Mouse (Mus musculus) layer of hippocampus, postnatal 10 days (tissue): Measurements from ENCODE around the gene Krr1. TPM values are rescaled to one million over a fixed set of nuclear protein-coding genes. Genes with fewer than 3 reads are reported as not detected.

Experiments
- DNase-seq, 2 experiments: peaks; one replicate each; pipeline ENCODE4 v3.0.0; 2021; ENCODE audit warnings: low spot score in 2 of 2
- long read RNA-seq: library from polyadenylated mRNA; stranded (forward); transcript quantifications from one replicate; pipeline ENCODE4 v2.0.0, GENCODE M21; 2023
- total RNA-seq, 2 experiments: library from RNA; stranded (reverse); gene quantifications; 2 replicates each; pipeline ENCODE4 v1.2.3; 2021

Krr1 gene
- total RNA-seq: 10 to 100 TPM; 31.7 to 33.4 TPM
- long read RNA-seq, full-length matches to known transcripts: 28 of 33 reads
- long read RNA-seq, partial matches to known transcripts: 1 of 33 reads
- long read RNA-seq, other reads (novel, unspliced or antisense): 4 of 33 reads

DNA sequence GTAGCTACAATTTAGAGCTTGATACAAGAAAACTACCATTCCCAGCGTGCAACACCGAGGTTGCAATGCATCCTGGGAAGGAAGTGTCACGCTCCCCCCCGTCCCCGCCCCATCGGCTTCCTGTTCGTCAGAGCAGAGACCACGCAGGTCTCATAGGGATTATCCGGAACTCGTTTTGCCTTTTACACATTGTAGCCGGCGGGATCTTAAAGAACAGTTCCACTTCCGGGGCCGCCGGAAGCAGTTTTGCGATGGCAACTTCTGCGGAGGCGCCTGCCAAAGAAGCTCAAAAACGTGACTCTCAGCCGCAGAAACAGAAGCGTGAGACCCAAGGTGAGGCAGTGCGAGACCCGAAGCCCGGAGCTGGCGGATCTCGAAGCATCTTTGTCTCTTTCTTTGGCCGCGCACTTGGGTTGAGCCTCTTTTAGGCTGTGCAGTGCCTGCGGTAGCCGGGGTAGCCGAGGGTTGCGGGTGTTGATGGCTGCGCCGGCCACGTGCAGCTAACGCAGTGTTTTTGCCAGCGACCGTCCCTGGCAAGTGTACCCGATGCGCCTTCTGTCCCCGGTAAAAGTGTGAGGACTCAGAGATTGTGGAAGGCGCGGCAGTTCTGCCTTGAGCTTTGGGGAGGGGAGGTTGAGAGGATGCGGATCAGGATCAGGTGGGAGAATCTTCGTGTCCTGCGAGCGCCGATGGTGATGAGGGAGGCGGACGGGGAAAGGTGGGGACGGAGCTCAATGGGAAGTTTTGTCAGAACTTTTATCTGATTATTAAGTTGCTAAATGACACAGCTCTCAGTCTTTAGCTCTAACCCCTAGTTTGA is at the start of gene Krr1:
TSS of gene Krr1 (plus strand) at position 123 of the 820 bp plus-strand sequence.
- peak; percentile 88 to 89 for DNase-seq

- no peak for DNase-seq
Observed at GRCm38 (mm10) chr10:111923503-111924135, 48.8 kb upstream of the Krr1 start.

GRCm38 (mm10) chr10:111924141-111924540 is 48.3 kb upstream of the Krr1 start:
- no peak for DNase-seq

- DNase-seq: no peak
Observed at GRCm38 (mm10) chr10:111924716-111925488, 47.6 kb upstream of the Krr1 start.

GRCm38 (mm10) chr10:111925489-111925860 is 47.0 kb upstream of the Krr1 start:
- DNase-seq: peak; percentile 95

GRCm38 (mm10) chr10:111932621-111933345 is 39.7 kb upstream of the Krr1 start:
- no peak for DNase-seq

DNA sequence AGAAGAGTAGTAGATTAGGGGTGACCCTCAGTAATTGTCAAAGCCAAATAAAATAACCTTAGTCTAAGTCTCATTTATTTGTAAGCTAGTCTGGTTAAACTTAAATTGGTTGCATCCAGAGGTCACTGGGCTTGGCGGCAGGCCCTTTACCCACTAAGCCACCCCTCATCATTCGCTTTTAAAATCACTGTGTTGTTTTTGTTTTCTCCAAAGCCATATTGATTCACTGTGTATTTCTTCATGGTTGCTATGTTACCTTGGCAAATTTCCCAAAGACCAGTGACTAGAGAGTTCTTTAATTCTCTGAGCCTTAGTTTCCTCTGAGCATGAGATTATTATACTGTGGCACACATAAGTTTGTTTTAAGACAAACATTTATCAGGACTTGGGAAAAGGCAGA is 37.3 kb upstream of the Krr1 start:
- no peak for DNase-seq

GRCm38 (mm10) chr10:111936021-111936420 is 36.4 kb upstream of the Krr1 start:
- DNase-seq: no peak

- peak in 1 of 2 experiments; percentile 33 for DNase-seq
Observed at GRCm38 (mm10) chr10:111936491-111937145, 35.8 kb upstream of the Krr1 start.

- DNase-seq: no peak
Observed at GRCm38 (mm10) chr10:111937146-111937534, 35.3 kb upstream of the Krr1 start.

DNA sequence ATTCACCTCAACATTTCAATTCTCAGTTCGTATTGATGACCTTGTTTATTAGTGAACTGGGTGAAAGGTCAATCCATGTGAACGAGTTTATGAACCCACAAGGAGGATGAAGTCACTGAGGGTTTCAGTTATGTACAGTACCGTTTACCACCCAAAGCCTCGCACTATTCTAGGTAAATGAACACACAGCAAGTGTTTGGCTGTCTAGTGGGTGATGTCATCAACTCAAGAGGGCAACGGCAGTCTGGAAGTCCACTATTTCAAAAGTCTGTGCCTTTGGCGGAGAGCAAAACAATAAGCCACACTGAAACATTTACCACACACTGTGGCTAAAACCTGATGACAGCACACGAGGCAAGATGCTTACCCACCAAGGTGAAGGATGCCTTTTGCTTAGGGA is 29.4 kb upstream of the Krr1 start:
- DNase-seq: no peak

DNA sequence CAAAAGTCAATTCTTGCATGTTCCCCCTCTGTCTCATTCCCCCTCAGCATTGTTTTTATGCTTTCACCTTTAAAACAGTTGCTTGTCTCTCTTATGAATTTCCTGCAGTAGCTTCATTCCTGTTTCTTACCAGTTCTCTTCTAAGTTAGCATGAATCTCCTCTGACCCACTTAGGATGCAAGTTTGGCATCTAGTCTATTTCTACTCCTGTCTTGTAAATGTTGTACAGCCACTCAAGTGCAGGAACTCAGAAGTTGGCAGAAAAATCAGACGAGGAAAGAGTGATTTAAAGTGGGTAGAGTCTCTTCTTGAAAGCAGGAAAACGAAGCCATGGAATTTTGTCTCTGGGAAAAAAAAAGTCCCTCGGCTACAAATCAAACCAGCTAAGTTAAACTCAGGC is 26.9 kb upstream of the Krr1 start:
- DNase-seq: no peak

- no peak for DNase-seq
Observed at GRCm38 (mm10) chr10:111948041-111948440, 24.4 kb upstream of the Krr1 start.

DNA sequence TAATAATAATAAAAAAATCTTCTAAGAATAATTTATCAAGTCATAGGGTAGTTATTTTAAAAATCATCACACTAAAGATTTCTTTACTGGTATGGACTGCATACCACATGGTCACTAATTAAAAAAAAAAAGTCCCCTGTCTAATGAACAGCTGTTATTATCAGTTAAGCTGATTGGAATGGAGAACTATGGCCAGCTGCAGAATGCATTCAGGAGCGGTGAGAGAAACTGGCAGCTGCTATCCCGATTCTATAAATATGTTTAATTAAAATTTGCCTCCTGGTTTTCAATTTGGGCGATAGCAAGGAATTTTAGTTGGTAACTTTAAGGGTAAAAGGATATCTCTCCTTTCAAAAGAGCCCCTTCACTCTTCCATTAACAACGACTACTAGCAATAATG is 23.5 kb upstream of the Krr1 start:
- DNase-seq: no peak

DNA sequence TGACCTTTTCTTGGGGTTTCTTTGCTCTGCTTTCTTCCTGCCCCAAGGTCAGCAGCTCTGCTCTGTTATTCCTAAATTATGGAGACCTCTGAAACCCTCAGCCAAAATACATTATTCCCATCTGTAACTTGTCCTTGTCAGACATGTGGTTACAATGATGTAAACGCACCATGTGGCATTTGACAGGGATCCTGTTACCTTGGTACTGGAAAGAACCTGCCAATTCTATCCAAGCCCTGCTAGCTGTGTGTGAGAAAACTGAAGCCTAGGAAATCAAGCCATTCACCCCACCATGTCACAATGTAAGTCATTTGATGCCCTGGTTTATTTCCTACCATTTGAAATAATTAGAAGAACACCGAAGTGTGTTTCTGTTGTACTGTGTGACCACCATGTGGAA is 16.6 kb upstream of the Krr1 start:
- no peak for DNase-seq

- DNase-seq: peak; percentile 67 to 74
Observed at GRCm38 (mm10) chr10:111957271-111958045, 15.0 kb upstream of the Krr1 start.

- no peak for DNase-seq
Observed at GRCm38 (mm10) chr10:111958046-111958421, 14.4 kb upstream of the Krr1 start.

DNA sequence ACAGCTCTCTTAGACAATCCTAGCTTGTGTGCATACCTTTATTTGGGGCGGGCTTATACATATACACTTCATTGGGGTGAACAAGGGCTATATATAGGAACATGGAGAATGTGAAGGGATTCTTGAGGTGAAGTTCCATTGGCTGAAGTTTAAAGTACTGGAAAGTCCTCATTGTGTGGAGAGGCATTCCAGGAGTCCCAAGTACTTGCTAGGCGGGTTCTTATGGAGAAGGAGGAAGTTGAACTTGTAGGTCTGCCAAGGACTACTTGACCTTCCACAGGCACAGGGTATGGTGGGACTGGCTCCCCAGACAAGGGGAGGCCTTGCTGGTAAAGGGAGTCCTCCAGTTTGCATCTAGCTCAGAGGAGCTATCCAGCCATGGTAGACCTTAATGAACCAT is 13.1 kb upstream of the Krr1 start:
- no peak for DNase-seq

DNA sequence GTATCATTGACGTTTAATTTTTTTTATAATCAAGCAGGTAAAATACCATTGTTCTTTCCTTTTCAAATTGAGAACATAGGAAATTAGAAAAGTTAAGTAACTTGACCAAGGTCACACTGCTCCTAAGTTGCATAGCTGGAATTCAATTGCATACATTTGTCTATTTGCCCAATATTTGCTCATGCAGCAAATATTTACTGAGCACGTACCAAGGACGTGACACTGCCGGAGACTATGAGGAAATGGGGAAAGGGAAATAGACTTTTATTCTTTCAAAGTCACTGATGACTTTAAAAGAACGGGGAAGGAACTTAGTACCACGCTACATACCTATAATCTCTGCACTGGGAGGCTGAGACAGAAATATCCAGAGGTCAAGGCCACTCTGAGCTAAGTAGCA is 12.0 kb upstream of the Krr1 start:
- DNase-seq: no peak

GRCm38 (mm10) chr10:111966394-111966793 is 6.1 kb upstream of the Krr1 start:
- DNase-seq: no peak
